Mouse (Mus musculus) adrenal gland, postnatal 36 days (tissue): Measurements from ENCODE around the gene Ngdn. TPM values are rescaled to one million over a fixed set of nuclear protein-coding genes. Genes with fewer than 3 reads are reported as not detected.

Experiments used
- microRNA-seq: library from miRNA; unstranded; fragments of <30 nt; microRNA quantifications from one replicate; pipeline ENCODE4 v1.2.0, GENCODE M21; 2021
- total RNA-seq, 2 experiments: library from RNA; stranded (reverse); gene quantifications; 2 replicates each; pipeline ENCODE4 v1.2.3; 2021

The Ngdn gene
- total RNA-seq, 2 experiments from 2014 or later, result 34.6 to 44.8 TPM

Small RNAs within 50 kb of the gene (microRNA-seq; reads per million reads assigned to microRNA genes)
- 9.0 reads per million, percentile 22 among the genes with 10 or more reads in this experiment for gene Mir208b

Other genes starting within 250 kb of the Ngdn start
- 10 to 100 TPM; 28.1 to 56.8 TPM for gene Slc7a8, start 233.5 kb upstream of the Ngdn start, total RNA-seq
- under 1 TPM; 0.43 to 0.56 TPM for gene Rnf212b, start 201.3 kb upstream of the Ngdn start, total RNA-seq
- 10 to 100 TPM; 12.2 to 16.5 TPM for gene Homez, start 144.5 kb upstream of the Ngdn start, total RNA-seq
- 10 to 100 TPM; 17.8 to 19.2 TPM for gene Ppp1r3e, start 137.9 kb upstream of the Ngdn start, total RNA-seq
- gene Bcl2l2, start 132.1 kb upstream of the Ngdn start, total RNA-seq, result 10 to 100 TPM; 54.3 to 57.2 TPM
- 1 to 10 TPM in 1 of 2 experiments, not detected in 1; 2.0 TPM for gene Gm20521, start 132.0 kb upstream of the Ngdn start, total RNA-seq
- gene Pabpn1, start 123.0 kb upstream of the Ngdn start, total RNA-seq, result 100 to 1,000 TPM; 167 to 173 TPM
- 10 to 100 TPM; 28.0 to 37.6 TPM for gene Slc22a17, start 102.3 kb upstream of the Ngdn start, total RNA-seq
- gene Efs, start 89.3 kb upstream of the Ngdn start, total RNA-seq, result 1 to 10 TPM; 2.5 to 3.0 TPM
- gene Il25, start 82.8 kb upstream of the Ngdn start, total RNA-seq, result not detected
- gene Cmtm5, start 79.2 kb upstream of the Ngdn start, total RNA-seq, result under 1 TPM; 0.46 to 0.83 TPM
- not detected for gene Myh6, start 48.5 kb upstream of the Ngdn start, total RNA-seq
- not detected for gene Gm17428, start 38.5 kb upstream of the Ngdn start, total RNA-seq
- gene Myh7, start 20.8 kb upstream of the Ngdn start, total RNA-seq, result under 1 TPM in 1 of 2 experiments, not detected in 1; 0.49 TPM
- 1 to 10 TPM; 4.9 to 8.8 TPM for gene Zfhx2, start 76.9 kb downstream of the Ngdn start, total RNA-seq
- 10 to 100 TPM; 12.9 to 18.6 TPM for gene Thtpa, start 79.3 kb downstream of the Ngdn start, total RNA-seq
- gene Ap1g2, start 91.1 kb downstream of the Ngdn start, total RNA-seq, result 10 to 100 TPM; 23.5 to 27.2 TPM
- 1 to 10 TPM; 2.2 to 2.3 TPM for gene Jph4, start 101.5 kb downstream of the Ngdn start, total RNA-seq
- not detected for gene Dhrs2, start 206.6 kb downstream of the Ngdn start, total RNA-seq